Mouse (Mus musculus): ENCODE results near the gene Hhipl1. TPM values are rescaled to one million over a fixed set of nuclear protein-coding genes. Genes with fewer than 3 reads are reported as not detected.

Gene Hhipl1
- polyA plus RNA-seq, 1 experiment = 0.42 TPM

GRCm38 (mm10) chr12:108348151-108348550 lies 42.1 kb downstream of the Hhipl1 start:
- Histone ChIP-seq H3K4me1 (ENCODE audit: control insufficient read depth, insufficient read depth, low read length) (no peaks in the 10 kb centered on the region), H3K27ac (ENCODE audit: insufficient read depth, low read depth, low read length) (no peak overlapping the region), H3K27me3 (replicated peaks; ENCODE audit: control insufficient read depth, insufficient read depth, low read length) (no peaks in the 10 kb centered on the region), H3K36me3 (ENCODE audit: control insufficient read depth, insufficient read depth, low read length) (no peaks in the 10 kb centered on the region), H3K4me3 (ENCODE audit: insufficient read depth, low read depth, low read length) (no peak overlapping the region)
- WGBS = 84% methylated on average over 8 of the region's 8 CpGs
- no peak for DNase-seq
- TF ChIP-seq CTCF (conservative IDR thresholded peaks at IDR 0.05; ENCODE audit: insufficient read depth, insufficient read length, low read depth, low read length) (no peak), POLR2A (IDR thresholded peaks at IDR 0.05; ENCODE audit: low read depth, low read length) (no peak)

DNA sequence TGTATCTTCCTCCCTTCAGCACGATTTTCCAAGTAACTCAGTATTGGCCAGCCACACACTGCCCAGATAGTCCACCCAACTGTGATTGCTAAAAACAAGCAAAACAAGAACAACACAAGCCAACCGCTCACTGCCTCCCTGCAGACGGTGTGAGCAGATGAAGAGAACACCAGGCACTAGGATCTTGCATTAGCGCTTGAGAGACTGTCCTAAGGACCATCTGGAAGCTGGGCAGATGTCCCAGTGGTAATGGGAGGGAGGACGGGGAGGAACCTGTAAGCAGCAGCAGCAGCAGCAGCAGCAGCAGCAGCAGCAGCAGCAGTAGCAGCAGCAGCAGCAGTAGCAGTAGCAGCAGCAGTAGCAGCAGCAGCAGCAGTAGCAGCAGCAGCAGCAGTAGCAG lies 43.0 kb downstream of the Hhipl1 start:
- no peak overlapping the region for H3K4me3 ChIP-seq (ENCODE audit: insufficient read depth, low read depth, low read length)
- no peak for DNase-seq
- TF ChIP-seq CTCF (conservative IDR thresholded peaks at IDR 0.05; ENCODE audit: insufficient read depth, insufficient read length, low read depth, low read length) = no peak
- TF ChIP-seq POLR2A (IDR thresholded peaks at IDR 0.05; ENCODE audit: low read depth, low read length) = no peak
- WGBS = 68% methylated on average over 5 of the region's 5 CpGs
- H3K27ac ChIP-seq (ENCODE audit: insufficient read depth, low read depth, low read length) = no peak overlapping the region
- H3K27me3 ChIP-seq (replicated peaks; ENCODE audit: control insufficient read depth, insufficient read depth, low read length) = no peaks in the 10 kb centered on the region
- H3K4me1 ChIP-seq (ENCODE audit: control insufficient read depth, insufficient read depth, low read length) = no peaks in the 10 kb centered on the region
- H3K36me3 ChIP-seq (ENCODE audit: control insufficient read depth, insufficient read depth, low read length) = no peaks in the 10 kb centered on the region

GRCm38 (mm10) chr12:108350931-108351330 lies 44.9 kb downstream of the Hhipl1 start:
- H3K27me3 ChIP-seq (replicated peaks; ENCODE audit: control insufficient read depth, insufficient read depth, low read length) = no peaks in the 10 kb centered on the region
- DNase-seq = no peak
- H3K4me1 ChIP-seq (ENCODE audit: control insufficient read depth, insufficient read depth, low read length) = no peaks in the 10 kb centered on the region
- H3K4me3 ChIP-seq (ENCODE audit: insufficient read depth, low read depth, low read length) = no peak overlapping the region
- TF ChIP-seq POLR2A (IDR thresholded peaks at IDR 0.05; ENCODE audit: low read depth, low read length) (no peak), CTCF (conservative IDR thresholded peaks at IDR 0.05; ENCODE audit: insufficient read depth, insufficient read length, low read depth, low read length) (no peak)
- no peak overlapping the region for H3K27ac ChIP-seq (ENCODE audit: insufficient read depth, low read depth, low read length)
- H3K36me3 ChIP-seq (ENCODE audit: control insufficient read depth, insufficient read depth, low read length) = no peaks in the 10 kb centered on the region
- WGBS = 76% methylated on average over 10 of the region's 10 CpGs

GRCm38 (mm10) chr12:108352371-108353136 lies 46.5 kb downstream of the Hhipl1 start:
- 24% methylated on average over 35 of the region's 35 CpGs for WGBS
- H3K27ac ChIP-seq (ENCODE audit: insufficient read depth, low read depth, low read length) = no peak overlapping the region
- H3K4me3 ChIP-seq (ENCODE audit: insufficient read depth, low read depth, low read length) = no peak overlapping the region
- no peaks in the 10 kb centered on the region for H3K4me1 ChIP-seq (ENCODE audit: control insufficient read depth, insufficient read depth, low read length)
- no peaks in the 10 kb centered on the region for H3K36me3 ChIP-seq (ENCODE audit: control insufficient read depth, insufficient read depth, low read length)
- TF ChIP-seq CTCF (conservative IDR thresholded peaks at IDR 0.05; ENCODE audit: insufficient read depth, insufficient read length, low read depth, low read length) (no peak), POLR2A (IDR thresholded peaks at IDR 0.05; ENCODE audit: low read depth, low read length) (no peak)
- H3K27me3 ChIP-seq (replicated peaks; ENCODE audit: control insufficient read depth, insufficient read depth, low read length) = no peaks in the 10 kb centered on the region
- no peak for DNase-seq

DNA sequence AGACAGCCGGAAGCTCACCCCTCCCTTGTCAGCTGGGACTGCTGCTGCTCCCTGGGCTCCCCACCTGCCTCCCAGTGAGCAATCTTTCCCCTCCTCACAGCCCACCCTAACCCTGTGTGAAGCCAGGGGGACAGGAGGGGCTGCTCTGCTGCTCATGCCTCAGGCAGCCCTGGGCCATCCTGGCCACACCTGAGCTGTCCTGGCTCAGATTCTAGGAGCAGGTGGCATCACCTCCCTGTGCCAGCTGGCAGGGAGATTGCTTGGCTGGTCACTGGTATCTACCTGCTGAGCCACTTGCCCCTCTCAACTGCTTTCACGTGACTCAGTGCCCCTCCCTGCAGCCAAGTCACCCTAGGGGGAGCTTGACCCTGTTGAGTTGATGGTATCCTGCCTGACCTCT lies 48.2 kb downstream of the Hhipl1 start:
- DNase-seq = no peak
- Histone ChIP-seq H3K27ac (ENCODE audit: insufficient read depth, low read depth, low read length) (no peak overlapping the region), H3K27me3 (replicated peaks; ENCODE audit: control insufficient read depth, insufficient read depth, low read length) (no peaks in the 10 kb centered on the region), H3K36me3 (ENCODE audit: control insufficient read depth, insufficient read depth, low read length) (no peaks in the 10 kb centered on the region), H3K4me3 (ENCODE audit: insufficient read depth, low read depth, low read length) (no peak overlapping the region), H3K4me1 (ENCODE audit: control insufficient read depth, insufficient read depth, low read length) (no peaks in the 10 kb centered on the region)
- 76% methylated on average over 2 of the region's 2 CpGs for WGBS
- TF ChIP-seq POLR2A (IDR thresholded peaks at IDR 0.05; ENCODE audit: low read depth, low read length) = no peak
- TF ChIP-seq CTCF (conservative IDR thresholded peaks at IDR 0.05; ENCODE audit: insufficient read depth, insufficient read length, low read depth, low read length) = no peak

DNA sequence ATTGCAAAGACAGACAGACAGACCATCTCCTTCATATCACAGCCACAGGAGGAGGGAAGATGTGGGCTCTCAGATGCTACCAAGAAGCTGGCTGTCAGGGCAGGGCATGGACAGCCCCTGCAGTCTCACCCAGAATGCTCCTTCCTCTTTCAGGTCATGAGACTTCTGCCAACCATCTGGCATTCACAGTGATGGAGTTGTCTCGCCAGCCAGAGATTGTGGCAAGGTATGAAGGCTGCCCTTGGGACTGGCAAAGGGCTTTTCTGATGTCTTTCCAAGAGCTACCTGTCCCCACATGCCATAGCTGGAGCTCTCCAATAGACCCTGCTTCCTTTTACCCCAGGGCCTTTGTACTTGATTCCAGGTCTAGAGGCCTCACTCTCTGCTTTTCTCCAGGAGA lies 49.2 kb downstream of the Hhipl1 start:
- Histone ChIP-seq H3K27me3 (replicated peaks; ENCODE audit: control insufficient read depth, insufficient read depth, low read length) (no peaks in the 10 kb centered on the region), H3K36me3 (ENCODE audit: control insufficient read depth, insufficient read depth, low read length) (no peaks in the 10 kb centered on the region), H3K4me3 (ENCODE audit: insufficient read depth, low read depth, low read length) (no peak overlapping the region), H3K4me1 (ENCODE audit: control insufficient read depth, insufficient read depth, low read length) (no peaks in the 10 kb centered on the region), H3K27ac (ENCODE audit: insufficient read depth, low read depth, low read length) (no peak overlapping the region)
- WGBS = 79% methylated on average over 1 of the region's 1 CpGs
- no peak for DNase-seq
- TF ChIP-seq POLR2A (IDR thresholded peaks at IDR 0.05; ENCODE audit: low read depth, low read length) = no peak
- TF ChIP-seq CTCF (conservative IDR thresholded peaks at IDR 0.05; ENCODE audit: insufficient read depth, insufficient read length, low read depth, low read length) = no peak

DNA sequence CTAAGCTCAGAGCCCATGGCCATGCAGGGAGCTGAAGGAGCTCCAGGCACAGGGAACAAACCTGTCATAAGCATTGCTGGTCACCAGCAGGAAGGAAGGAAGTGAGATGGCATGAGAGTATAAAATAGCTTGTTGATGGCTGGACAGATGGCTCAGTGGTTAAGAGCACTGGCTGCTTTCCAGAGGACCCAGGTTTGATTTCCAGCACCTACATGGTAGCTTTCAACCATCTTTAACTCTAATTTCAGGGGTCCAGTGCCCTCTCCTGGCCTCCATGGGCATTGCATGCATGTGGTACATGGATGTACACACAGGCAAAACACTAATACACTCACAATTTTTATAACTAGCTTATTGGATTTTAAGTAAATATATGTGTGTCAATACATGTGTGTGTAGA lies 49.9 kb downstream of the Hhipl1 start:
- Histone ChIP-seq H3K27me3 (replicated peaks; ENCODE audit: control insufficient read depth, insufficient read depth, low read length) (no peaks in the 10 kb centered on the region), H3K36me3 (ENCODE audit: control insufficient read depth, insufficient read depth, low read length) (no peaks in the 10 kb centered on the region), H3K4me3 (ENCODE audit: insufficient read depth, low read depth, low read length) (no peak overlapping the region), H3K4me1 (ENCODE audit: control insufficient read depth, insufficient read depth, low read length) (no peaks in the 10 kb centered on the region), H3K27ac (ENCODE audit: insufficient read depth, low read depth, low read length) (no peak overlapping the region)
- DNase-seq = no peak
- TF ChIP-seq POLR2A (IDR thresholded peaks at IDR 0.05; ENCODE audit: low read depth, low read length) (no peak), CTCF (conservative IDR thresholded peaks at IDR 0.05; ENCODE audit: insufficient read depth, insufficient read length, low read depth, low read length) (no peak)

Data from kidney, adult 2 months (tissue).